Mouse (Mus musculus): ENCODE results near the gene Nosip. TPM values are rescaled to one million over a fixed set of nuclear protein-coding genes. Genes with fewer than 3 reads are reported as not detected.

The Nosip gene
- total and polyA plus RNA-seq, 3 experiments, result 72.4 to 86.8 (median 81.4) TPM

- Histone ChIP-seq H3K36me3 (replicated peaks in 1 of 2; ENCODE audit: control insufficient read depth in 1 of 2, insufficient read depth in 1 of 2, low read length in 1 of 2) (peaks cover 43 to 51% of the 10 kb centered on the region in 2 experiments), H3K4me3 (replicated peaks in 1 of 3; ENCODE audit: low read depth in 2 of 3, low read length in 2 of 3, poor library complexity in 1 of 3) (no peak overlapping the region), H3K27ac (ENCODE audit: insufficient read depth, low read depth) (no peak overlapping the region), H3K79me2 (replicated peaks; ENCODE audit: control insufficient read depth, extremely low read depth, insufficient read depth, poor library complexity, severe bottlenecking) (no peaks in the 10 kb centered on the region), H3K4me2 (ENCODE audit: insufficient read depth, low read depth, poor library complexity, severe bottlenecking) (no peak overlapping the region), H3K9me3 (replicated peaks; ENCODE audit: low read length) (no peaks in the 10 kb centered on the region), H3K4me1 (ENCODE audit: control insufficient read depth in 1 of 2, insufficient read depth in 2 of 2) (peaks cover 5 to 13% of the 10 kb centered on the region in 2 experiments; a peak in 1 of 4 replicates), H3K9ac (ENCODE audit: insufficient read depth, low read depth) (no peak overlapping the region), H3K27me3 (replicated peaks) (no peaks in the 10 kb centered on the region)
- peak; percentile 72 for DNase-seq (ENCODE audit: extremely low read depth)
- dilution Hi-C loops (cut with MboI; ENCODE audit: extremely low pct_ligation_motif_present, extremely low pct_unique_long_range_greater_than_20kb, low sequenced_read_pairs), result no loop called here
- in situ Hi-C loops (cut with MboI; ENCODE audit: low pct_ligation_motif_present, low pct_unique_long_range_greater_than_20kb, low sequenced_read_pairs), result no loop called here
- TF ChIP-seq BHLHE40 (IDR thresholded peaks at IDR 0.05; ENCODE audit: low read depth, low read length) (no peak), MEF2A (IDR thresholded peaks at IDR 0.05; ENCODE audit: borderline replicate concordance, low read depth, low read length) (no peak), RAD21 (IDR thresholded peaks at IDR 0.05; ENCODE audit: low read depth, low read length) (peak; percentile 63), GABPA (IDR thresholded peaks at IDR 0.05; ENCODE audit: insufficient replicate concordance, low read depth, low read length) (no peak), ZC3H11A (IDR thresholded peaks at IDR 0.05; ENCODE audit: low read depth, low read length) (no peak), CTCF (conservative IDR thresholded peaks at IDR 0.05 in 1 of 2, IDR thresholded peaks at IDR 0.05 in 1 of 2; ENCODE audit: low read depth in 2 of 2, low read length in 2 of 2) (peak; percentile 57 to 79), SMC3 (IDR thresholded peaks at IDR 0.05; ENCODE audit: low read depth, low read length) (peak; percentile 56), CHD1 (IDR thresholded peaks at IDR 0.05; ENCODE audit: low read depth, low read length) (no peak)
Observed at GRCm38 (mm10) chr7:45078513-45078912, 16.3 kb downstream of the Nosip start.

GRCm38 (mm10) chr7:45079856-45080255 is 17.6 kb downstream of the Nosip start:
- Histone ChIP-seq H3K79me2 (replicated peaks; ENCODE audit: control insufficient read depth, extremely low read depth, insufficient read depth, poor library complexity, severe bottlenecking) (no peaks in the 10 kb centered on the region), H3K4me2 (ENCODE audit: insufficient read depth, low read depth, poor library complexity, severe bottlenecking) (no peak overlapping the region), H3K9ac (ENCODE audit: insufficient read depth, low read depth) (no peak overlapping the region), H3K4me1 (ENCODE audit: control insufficient read depth in 1 of 2, insufficient read depth in 2 of 2) (peaks cover 5 to 14% of the 10 kb centered on the region in 2 experiments; a peak in 1 of 4 replicates), H3K27me3 (replicated peaks) (no peaks in the 10 kb centered on the region), H3K4me3 (replicated peaks in 1 of 3; ENCODE audit: low read depth in 2 of 3, low read length in 2 of 3, poor library complexity in 1 of 3) (no peak overlapping the region), H3K36me3 (replicated peaks in 1 of 2; ENCODE audit: control insufficient read depth in 1 of 2, insufficient read depth in 1 of 2, low read length in 1 of 2) (peaks cover 30 to 38% of the 10 kb centered on the region in 2 experiments), H3K27ac (ENCODE audit: insufficient read depth, low read depth) (no peak overlapping the region), H3K9me3 (replicated peaks; ENCODE audit: low read length) (no peaks in the 10 kb centered on the region)
- dilution Hi-C loops (cut with MboI; ENCODE audit: extremely low pct_ligation_motif_present, extremely low pct_unique_long_range_greater_than_20kb, low sequenced_read_pairs), result no loop called here
- peak; percentile 72 for DNase-seq (ENCODE audit: extremely low read depth)
- TF ChIP-seq TCF12 (IDR thresholded peaks at IDR 0.05; ENCODE audit: low read depth, low read length) (0 out of 2 replicates have a peak, but pooled peaks have one; percentile 11), GABPA (IDR thresholded peaks at IDR 0.05; ENCODE audit: insufficient replicate concordance, low read depth, low read length) (no peak), MAX (IDR thresholded peaks at IDR 0.05; ENCODE audit: low read length) (no peak), BHLHE40 (IDR thresholded peaks at IDR 0.05; ENCODE audit: low read depth, low read length) (no peak), SIN3A (IDR thresholded peaks at IDR 0.05; ENCODE audit: low read length) (no peak), POLR2AphosphoS2 (IDR thresholded peaks at IDR 0.05; ENCODE audit: low read depth, low read length) (0 out of 2 replicates have a peak, but pooled peaks have one; percentile 31), RAD21 (IDR thresholded peaks at IDR 0.05; ENCODE audit: low read depth, low read length) (peak; percentile 78), POLR2A (IDR thresholded peaks at IDR 0.05; ENCODE audit: low read depth, low read length) (0 out of 2 replicates have a peak, but pooled peaks have one; percentile 19), MXI1 (IDR thresholded peaks at IDR 0.05; ENCODE audit: low read depth, low read length) (0 out of 2 replicates have a peak, but pooled peaks have one; percentile 26), IRF4 (IDR thresholded peaks at IDR 0.05; ENCODE audit: low read depth, low read length) (peak; percentile 32; the same call in 1 of the 2 replicates), SMC3 (IDR thresholded peaks at IDR 0.05; ENCODE audit: low read depth, low read length) (peak; percentile 81), CTCF (conservative IDR thresholded peaks at IDR 0.05 in 1 of 2, IDR thresholded peaks at IDR 0.05 in 1 of 2; ENCODE audit: low read depth in 2 of 2, low read length in 2 of 2) (peak; percentile 44 to 85; a peak in 3 of 4 replicates)
- in situ Hi-C loops (cut with MboI; ENCODE audit: low pct_ligation_motif_present, low pct_unique_long_range_greater_than_20kb, low sequenced_read_pairs), result loop anchor here (5.0 kb wide), 1 partner anchor 47 kb away; the partner anchor contains the start of gene Rpl13a

All from CH12.LX (cell line).